Mouse (Mus musculus): ENCODE measurements at regions not wholly inside any gene's neighbourhood (a gene's known extent, or its start where the extent isn't known, plus 50 kb on each side); places are given as distances from the start of the nearest gene placed in this dataset.

GRCm38 (mm10) chr3:118189382-118189781 lies 320.6 kb upstream of the Snx7 start:
- no peak for TF ChIP-seq POLR2A (IDR thresholded peaks at IDR 0.05; ENCODE audit: borderline replicate concordance, extremely low read depth, insufficient read depth, insufficient read length, poor library complexity, severe bottlenecking)
- no peak for TF ChIP-seq CTCF (IDR thresholded peaks at IDR 0.05; ENCODE audit: borderline replicate concordance, extremely low read depth, insufficient read depth, insufficient read length)
